Mouse (Mus musculus): ENCODE data around the gene Irs2. TPM values are rescaled to one million over a fixed set of nuclear protein-coding genes. Genes with fewer than 3 reads are reported as not detected.
A peak's percentile ranks its signal among the peaks of the same experiment; 100 is the strongest.

Gene Irs2
- polyA plus RNA-seq, 1 experiment from 2014 or later = 7.2 TPM

DNA sequence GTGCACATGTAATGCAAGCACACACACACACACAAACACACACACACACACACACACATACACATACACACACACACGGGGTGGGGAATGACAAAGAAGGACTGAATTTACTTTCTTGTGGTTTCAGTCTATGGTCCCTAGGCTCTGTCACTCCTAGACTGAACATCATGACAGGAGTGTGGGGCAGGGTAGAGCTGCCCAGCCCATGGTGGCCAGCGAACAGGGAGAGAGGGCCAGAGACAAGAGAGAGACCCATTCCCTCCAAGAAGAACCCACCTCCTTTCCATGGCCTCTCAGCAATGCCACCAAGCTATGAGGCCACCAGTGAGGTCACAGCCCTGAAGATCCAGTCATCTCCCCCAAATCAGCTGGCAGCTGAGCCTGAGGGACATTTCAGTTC is 62.8 kb downstream of the Irs2 start:
- Histone ChIP-seq H3K4me3 (ENCODE audit: low read depth, low read length) (no peak overlapping the region), H3K4me1 (ENCODE audit: insufficient read depth, low read depth, low read length) (peaks cover 7% of the 10 kb centered on the region; the same call in 1 of the 2 replicates), H3K36me3 (ENCODE audit: insufficient read depth, low read length) (no peaks in the 10 kb centered on the region), H3K9ac (replicated peaks; ENCODE audit: low read depth) (no peak overlapping the region), H3K27ac (ENCODE audit: low read length) (0 out of 2 replicates have a peak overlapping the region, but pooled peaks have one; percentile 32), H3K4me2 (replicated peaks; ENCODE audit: low read depth, low read length) (no peak overlapping the region), H3K27me3 (replicated peaks; ENCODE audit: insufficient read depth, low read length) (no peaks in the 10 kb centered on the region), H3K9me3 (ENCODE audit: low read length) (no peaks in the 10 kb centered on the region)
- DNase-seq (ENCODE audit: low spot score) = no peak
- TF ChIP-seq CTCF (IDR thresholded peaks at IDR 0.05) (no peak), EP300 (IDR thresholded peaks at IDR 0.05) (no peak)
- WGBS = 61% methylated on average over 2 of the region's 2 CpGs
- no peak for ATAC-seq

DNA sequence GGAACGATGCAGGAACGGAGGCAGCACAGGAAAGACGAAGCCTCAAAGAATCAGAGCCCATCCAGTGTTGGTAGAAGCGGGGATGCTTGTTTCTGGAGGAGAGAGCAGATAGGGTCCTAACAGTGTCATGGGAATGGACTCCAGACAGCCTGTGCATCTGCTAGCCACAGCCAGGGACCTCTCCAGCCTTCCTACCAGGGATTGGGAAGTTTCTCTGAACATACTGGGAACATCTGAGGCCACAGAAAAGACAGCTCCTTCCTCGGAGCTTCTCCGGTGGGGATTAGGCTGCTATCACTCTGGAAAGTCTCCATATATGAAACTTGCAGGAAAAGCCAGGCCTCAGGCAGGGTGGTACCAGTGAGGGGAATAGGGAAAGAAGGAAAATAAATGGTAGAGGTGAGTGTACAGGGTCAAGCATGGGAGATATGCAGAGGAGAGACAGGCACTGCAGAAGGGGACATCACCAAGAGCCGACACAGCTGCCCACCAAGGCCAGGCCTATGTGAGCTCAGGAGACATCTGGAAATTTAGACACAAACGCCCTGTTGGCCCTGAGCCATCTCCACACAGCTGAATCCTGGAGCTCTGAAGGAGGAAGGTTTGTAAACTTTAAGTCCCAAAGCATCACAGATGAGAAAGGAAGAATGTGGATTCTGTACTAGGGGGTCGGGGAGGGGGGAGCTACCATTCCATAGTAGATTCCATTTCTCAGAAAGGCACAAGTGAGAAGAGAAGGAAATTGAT is 64.8 kb downstream of the Irs2 start:
- Histone ChIP-seq H3K27me3 (replicated peaks; ENCODE audit: insufficient read depth, low read length) (no peaks in the 10 kb centered on the region), H3K9ac (replicated peaks; ENCODE audit: low read depth) (no peak overlapping the region), H3K36me3 (ENCODE audit: insufficient read depth, low read length) (no peaks in the 10 kb centered on the region), H3K4me1 (ENCODE audit: insufficient read depth, low read depth, low read length) (peaks cover 7% of the 10 kb centered on the region; the same call in 1 of the 2 replicates), H3K4me3 (ENCODE audit: low read depth, low read length) (no peak overlapping the region), H3K27ac (ENCODE audit: low read length) (no peak overlapping the region), H3K9me3 (ENCODE audit: low read length) (no peaks in the 10 kb centered on the region), H3K4me2 (replicated peaks; ENCODE audit: low read depth, low read length) (no peak overlapping the region)
- TF ChIP-seq CTCF (IDR thresholded peaks at IDR 0.05) = no peak
- no peak for TF ChIP-seq EP300 (IDR thresholded peaks at IDR 0.05)
- DNase-seq (ENCODE audit: low spot score) (no peak), ATAC-seq (no peak)
- WGBS = 68% methylated on average over 9 of the region's 9 CpGs

DNA sequence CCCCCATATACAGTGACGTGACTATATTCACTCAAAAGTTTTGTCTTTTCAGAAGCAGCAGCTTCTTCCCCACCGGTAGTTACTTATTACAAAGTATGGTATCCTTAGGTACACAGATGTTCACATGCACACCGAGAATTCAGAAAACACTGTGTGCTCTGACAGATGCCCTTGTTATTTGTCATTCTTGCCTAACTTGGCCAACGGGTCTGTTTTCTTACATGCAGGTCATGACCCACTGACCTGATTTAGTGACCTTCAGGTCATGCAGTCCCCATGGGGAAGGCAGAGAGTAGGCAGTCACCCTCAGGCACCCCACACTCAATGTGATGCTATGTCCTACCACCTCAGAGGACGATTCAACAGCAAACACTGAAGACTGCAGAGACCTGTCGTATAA is 68.4 kb downstream of the Irs2 start:
- no peak for TF ChIP-seq CTCF (IDR thresholded peaks at IDR 0.05)
- no peak for TF ChIP-seq EP300 (IDR thresholded peaks at IDR 0.05)
- DNase-seq (ENCODE audit: low spot score) = no peak
- Histone ChIP-seq H3K4me1 (ENCODE audit: insufficient read depth, low read depth, low read length) (no peaks in the 10 kb centered on the region), H3K4me3 (ENCODE audit: low read depth, low read length) (no peak overlapping the region), H3K36me3 (ENCODE audit: insufficient read depth, low read length) (no peaks in the 10 kb centered on the region), H3K27me3 (replicated peaks; ENCODE audit: insufficient read depth, low read length) (no peaks in the 10 kb centered on the region), H3K27ac (ENCODE audit: low read length) (no peak overlapping the region), H3K4me2 (replicated peaks; ENCODE audit: low read depth, low read length) (no peak overlapping the region), H3K9ac (replicated peaks; ENCODE audit: low read depth) (no peak overlapping the region), H3K9me3 (ENCODE audit: low read length) (no peaks in the 10 kb centered on the region)
- WGBS = 64% methylated on average over 6 of the region's 6 CpGs
- no peak for ATAC-seq

DNA sequence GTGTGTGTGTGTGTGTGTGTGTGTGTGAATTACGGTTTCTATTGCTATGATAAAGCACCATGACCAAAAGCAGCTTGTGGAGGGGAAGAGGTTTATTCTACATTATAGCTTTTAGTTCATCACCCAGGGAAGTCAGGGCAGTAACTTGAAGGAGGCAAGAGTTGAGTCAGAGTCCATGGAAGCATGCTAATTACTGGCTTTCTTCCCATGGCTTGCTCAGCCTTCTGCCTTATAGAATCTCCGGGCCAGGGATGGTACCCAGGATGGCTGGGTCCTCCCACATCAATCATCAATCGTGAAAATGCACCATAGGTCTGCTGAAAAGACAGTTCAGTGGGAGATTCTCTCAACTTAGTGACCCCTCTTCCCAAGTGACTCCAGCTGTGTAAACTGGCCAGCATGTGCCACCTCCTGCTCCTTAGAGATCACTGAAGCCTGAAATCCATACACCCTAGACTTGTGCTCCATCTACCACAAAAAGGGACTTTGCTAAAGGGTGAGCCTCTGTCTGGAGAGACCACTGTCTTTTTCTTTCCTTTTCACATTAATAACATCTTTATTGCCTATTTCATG is 69.0 kb downstream of the Irs2 start:
- WGBS = 56% methylated on average over 2 of the region's 3 CpGs
- Histone ChIP-seq H3K36me3 (ENCODE audit: insufficient read depth, low read length) (no peaks in the 10 kb centered on the region), H3K9me3 (ENCODE audit: low read length) (no peaks in the 10 kb centered on the region), H3K4me2 (replicated peaks; ENCODE audit: low read depth, low read length) (no peak overlapping the region), H3K27ac (ENCODE audit: low read length) (no peak overlapping the region), H3K9ac (replicated peaks; ENCODE audit: low read depth) (no peak overlapping the region), H3K4me3 (ENCODE audit: low read depth, low read length) (no peak overlapping the region), H3K27me3 (replicated peaks; ENCODE audit: insufficient read depth, low read length) (no peaks in the 10 kb centered on the region), H3K4me1 (ENCODE audit: insufficient read depth, low read depth, low read length) (no peaks in the 10 kb centered on the region)
- DNase-seq (ENCODE audit: low spot score) (no peak), ATAC-seq (no peak)
- TF ChIP-seq CTCF (IDR thresholded peaks at IDR 0.05) = no peak

DNA sequence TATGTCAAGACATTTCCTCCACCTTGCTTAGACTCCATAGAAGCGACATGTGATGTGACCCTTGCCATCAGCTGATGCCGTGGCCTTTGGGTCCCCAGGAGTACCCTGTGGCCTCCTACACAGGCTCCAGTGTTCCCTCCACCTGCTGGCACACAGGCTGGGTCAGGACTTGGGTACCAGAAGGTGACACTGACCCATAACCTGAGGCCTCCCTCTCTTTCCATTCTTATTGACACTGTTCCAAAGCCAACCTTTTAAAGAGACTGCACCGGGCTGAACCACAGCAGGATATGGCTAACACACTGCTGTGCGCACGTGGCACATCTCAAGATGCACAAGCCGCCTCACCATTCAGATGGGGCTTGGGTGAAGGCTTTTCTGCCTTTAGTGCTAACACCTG is 70.0 kb downstream of the Irs2 start:
- ATAC-seq = no peak
- H3K36me3 ChIP-seq (ENCODE audit: insufficient read depth, low read length) = no peaks in the 10 kb centered on the region
- H3K4me1 ChIP-seq (ENCODE audit: insufficient read depth, low read depth, low read length) = no peaks in the 10 kb centered on the region
- H3K9ac ChIP-seq (replicated peaks; ENCODE audit: low read depth) = no peak overlapping the region
- H3K27ac ChIP-seq (ENCODE audit: low read length) = no peak overlapping the region
- no peak overlapping the region for H3K4me3 ChIP-seq (ENCODE audit: low read depth, low read length)
- DNase-seq (ENCODE audit: low spot score) = no peak
- H3K4me2 ChIP-seq (replicated peaks; ENCODE audit: low read depth, low read length) = no peak overlapping the region
- 82% methylated on average over 6 of the region's 6 CpGs for WGBS
- TF ChIP-seq CTCF (IDR thresholded peaks at IDR 0.05) (no peak), EP300 (IDR thresholded peaks at IDR 0.05) (no peak)
- H3K9me3 ChIP-seq (ENCODE audit: low read length) = no peaks in the 10 kb centered on the region
- H3K27me3 ChIP-seq (replicated peaks; ENCODE audit: insufficient read depth, low read length) = no peaks in the 10 kb centered on the region

DNA sequence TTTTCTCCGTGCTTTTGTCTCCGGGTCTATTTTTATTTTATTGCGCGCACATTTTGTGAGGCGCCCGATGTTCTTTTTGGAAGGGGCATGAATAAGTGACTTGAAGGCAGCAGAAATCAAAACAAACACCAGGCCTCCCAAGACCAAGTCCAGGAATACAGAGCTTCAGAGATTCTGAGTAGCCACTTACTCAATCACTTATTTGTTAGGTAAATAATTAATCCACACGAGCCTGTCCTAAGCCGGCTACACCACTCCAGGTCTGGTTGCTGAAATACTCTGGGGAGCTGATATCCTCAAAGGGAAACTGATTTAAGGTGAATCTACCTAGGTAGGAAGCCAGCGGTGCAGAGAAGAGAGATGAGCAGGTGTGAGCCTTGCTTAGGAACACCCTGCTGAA is 71.6 kb downstream of the Irs2 start:
- Histone ChIP-seq H3K9me3 (ENCODE audit: low read length) (no peaks in the 10 kb centered on the region), H3K27ac (ENCODE audit: low read length) (peak overlapping the region; percentile 43; the same call in 1 of the 2 replicates), H3K4me3 (ENCODE audit: low read depth, low read length) (no peak overlapping the region), H3K36me3 (ENCODE audit: insufficient read depth, low read length) (no peaks in the 10 kb centered on the region), H3K27me3 (replicated peaks; ENCODE audit: insufficient read depth, low read length) (no peaks in the 10 kb centered on the region), H3K4me2 (replicated peaks; ENCODE audit: low read depth, low read length) (no peak overlapping the region), H3K9ac (replicated peaks; ENCODE audit: low read depth) (no peak overlapping the region), H3K4me1 (ENCODE audit: insufficient read depth, low read depth, low read length) (no peaks in the 10 kb centered on the region)
- TF ChIP-seq CTCF (IDR thresholded peaks at IDR 0.05) = no peak
- 0 out of 2 replicates have a peak, but pooled peaks have one; percentile 24 for TF ChIP-seq EP300 (IDR thresholded peaks at IDR 0.05)
- WGBS = 37% methylated on average over 9 of the region's 9 CpGs
- ATAC-seq = peak; percentile 73
- peak; percentile 71 for DNase-seq (ENCODE audit: low spot score)

All from lung, postnatal 0 days (tissue).